Mouse (Mus musculus) bone marrow macrophage, adult 2 months (primary cell): ENCODE results near the gene Cd3eap.

Experiments used
- CTCF ChIP-seq: IDR thresholded peaks from 2 replicates; pipeline ENCODE4 v1.5.1; 2012; ENCODE audit warnings: low read depth, mild to moderate bottlenecking, low read length, moderate library complexity
- POLR2A ChIP-seq: IDR thresholded peaks from 2 replicates; pipeline ENCODE4 v1.6.1; 2012; ENCODE audit warnings: mild to moderate bottlenecking, low read depth, low read length, borderline replicate concordance

DNA sequence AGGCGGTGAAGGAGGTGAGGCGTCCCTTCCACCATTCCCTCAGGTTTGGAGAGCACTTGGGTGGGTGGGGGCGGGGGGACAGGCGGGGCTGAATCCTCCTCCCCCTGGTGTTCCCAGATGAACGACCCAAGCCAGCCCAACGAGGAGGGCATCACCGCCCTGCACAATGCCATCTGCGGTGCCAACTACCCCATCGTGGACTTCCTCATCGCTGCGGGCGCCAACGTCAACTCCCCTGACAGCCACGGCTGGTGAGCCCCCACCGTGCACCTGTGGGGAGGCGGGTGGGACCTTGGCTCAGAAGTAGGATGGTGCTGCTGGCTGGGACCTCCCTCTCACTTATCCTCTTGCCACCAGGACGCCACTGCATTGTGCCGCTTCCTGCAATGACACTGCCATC, 16.1 kb upstream of the Cd3eap start:
- TF ChIP-seq CTCF, result no peak
- no peak for TF ChIP-seq POLR2A
